Mouse (Mus musculus): ENCODE results near the gene Snapin.

The Snapin gene

DNA sequence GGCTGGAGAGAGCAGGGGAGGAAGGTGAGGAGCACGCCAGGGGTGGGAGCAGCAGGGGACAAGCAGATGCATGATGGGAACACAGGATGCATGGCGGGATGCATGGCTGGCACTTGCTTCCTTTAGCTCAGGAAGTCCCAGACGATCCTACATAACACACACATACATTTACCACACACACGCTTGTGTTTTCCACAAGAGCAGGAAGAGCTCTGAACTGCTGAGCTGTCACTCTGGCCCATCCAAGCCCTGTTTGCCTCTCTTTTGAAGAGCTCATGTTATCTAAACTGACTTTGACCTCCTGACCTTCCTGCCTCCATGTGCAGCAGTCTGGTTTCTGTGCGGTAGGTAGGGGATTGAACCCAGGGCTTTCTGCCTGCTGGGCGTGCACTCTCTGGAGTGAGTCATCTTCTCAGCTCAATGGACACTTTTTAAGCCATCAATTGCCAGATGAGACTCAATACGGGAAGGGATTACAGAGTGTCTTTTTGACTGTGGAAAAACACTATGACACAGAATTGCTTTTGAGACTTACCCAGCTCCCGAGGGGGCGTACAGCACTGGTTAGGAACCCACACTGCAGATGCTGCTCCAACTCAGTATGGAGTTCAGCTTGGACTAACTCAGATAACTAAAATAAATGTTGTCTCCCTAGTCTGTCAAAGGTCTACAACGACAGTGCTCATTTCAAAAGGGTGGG is 39.3 kb downstream of the Snapin start:
- no peak for DNase-seq

DNA sequence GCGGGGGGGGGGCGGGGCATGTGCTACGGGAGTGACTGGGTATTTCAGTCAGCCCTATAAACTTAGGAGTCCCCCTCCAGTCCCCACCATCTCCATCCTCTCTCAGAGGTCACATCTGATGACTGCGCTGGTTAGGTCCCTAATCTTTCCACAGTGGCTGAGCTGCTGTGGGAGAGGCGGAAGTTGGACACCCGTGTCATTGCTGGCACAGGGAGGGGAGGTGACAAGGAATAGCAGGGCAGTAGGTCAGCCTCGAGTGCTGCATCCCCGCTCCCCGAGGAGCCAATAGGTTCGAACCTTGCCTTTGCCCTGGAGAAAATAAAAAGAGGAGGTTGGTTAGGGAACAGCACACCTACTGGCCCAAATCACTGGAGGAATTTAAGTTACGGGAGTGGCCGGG is 40.0 kb downstream of the Snapin start:
- no peak for DNase-seq

DNA sequence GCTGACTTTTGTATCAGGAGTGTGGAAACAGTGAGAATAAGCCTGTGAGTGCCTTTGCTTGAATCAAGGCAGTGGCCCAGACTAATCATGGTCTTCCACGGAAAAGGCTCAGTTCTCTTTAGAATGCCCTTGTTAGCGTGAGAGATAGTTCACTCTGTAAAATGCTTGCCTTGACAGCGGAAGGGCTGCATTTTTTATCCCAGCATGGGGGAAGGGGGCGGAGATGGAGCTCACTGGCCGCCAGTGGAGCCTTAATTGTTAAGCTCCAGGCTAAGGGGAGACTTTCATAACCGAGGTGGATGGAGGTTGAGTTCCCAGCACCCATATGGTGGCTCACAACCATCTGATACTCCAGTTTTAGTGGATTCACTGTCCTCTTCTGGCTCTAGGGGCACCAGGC is 42.2 kb downstream of the Snapin start:
- DNase-seq: no peak

DNA sequence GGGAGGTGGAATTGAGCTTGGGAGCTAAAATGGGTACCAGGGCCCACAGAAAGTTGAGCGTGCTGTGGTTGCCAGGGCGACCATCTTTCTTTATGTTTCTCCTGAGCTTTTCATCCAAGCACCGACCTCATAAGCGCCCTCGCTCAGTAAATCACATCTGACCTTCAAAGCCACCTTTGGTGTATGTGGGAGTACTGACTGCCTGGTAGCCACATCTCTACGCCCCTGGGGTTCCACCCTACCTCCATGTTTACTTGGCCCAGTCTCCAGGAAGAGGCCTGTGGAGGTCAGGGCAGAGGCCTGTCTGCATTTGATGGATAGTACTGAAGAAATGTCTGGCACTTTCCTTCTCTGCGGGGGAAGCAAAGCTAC is 43.7 kb downstream of the Snapin start:
- DNase-seq: no peak

DNA sequence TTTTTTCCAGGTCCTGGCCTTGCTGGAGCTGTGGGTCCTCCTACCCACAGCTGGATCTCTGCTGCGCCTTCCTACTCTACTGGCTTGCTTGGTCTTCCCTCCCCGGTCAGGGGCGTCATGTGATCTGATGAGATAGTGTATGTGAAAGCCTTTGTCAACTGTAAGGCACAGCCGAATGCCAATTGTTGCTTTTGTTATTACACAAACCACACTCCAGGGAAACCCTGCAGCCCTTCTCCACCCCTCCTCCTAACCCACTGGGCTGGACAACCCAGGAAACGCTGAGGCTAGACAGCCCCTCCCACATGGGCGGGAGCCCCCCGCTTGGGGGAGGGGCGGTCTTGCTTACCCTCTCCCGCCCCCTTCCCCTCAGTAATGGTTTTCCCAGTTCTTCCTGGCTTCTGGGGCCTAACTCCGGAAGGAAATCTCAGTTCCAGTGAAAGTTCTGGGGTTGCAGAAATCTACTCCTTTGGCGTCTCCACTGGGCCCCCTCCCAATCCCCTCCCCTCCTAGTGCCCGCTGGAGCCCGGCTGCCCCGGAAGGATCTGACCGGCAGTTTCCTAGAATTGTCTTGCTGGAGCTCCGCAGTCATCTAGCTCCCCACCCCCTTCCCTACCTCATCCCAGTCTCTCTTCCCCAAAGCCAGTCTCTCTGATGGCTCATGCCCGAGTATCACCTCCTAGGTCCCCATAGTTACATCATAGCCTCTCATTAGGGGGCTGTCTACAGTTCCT is 44.3 kb downstream of the Snapin start:
- peak; percentile 94 for DNase-seq

DNA sequence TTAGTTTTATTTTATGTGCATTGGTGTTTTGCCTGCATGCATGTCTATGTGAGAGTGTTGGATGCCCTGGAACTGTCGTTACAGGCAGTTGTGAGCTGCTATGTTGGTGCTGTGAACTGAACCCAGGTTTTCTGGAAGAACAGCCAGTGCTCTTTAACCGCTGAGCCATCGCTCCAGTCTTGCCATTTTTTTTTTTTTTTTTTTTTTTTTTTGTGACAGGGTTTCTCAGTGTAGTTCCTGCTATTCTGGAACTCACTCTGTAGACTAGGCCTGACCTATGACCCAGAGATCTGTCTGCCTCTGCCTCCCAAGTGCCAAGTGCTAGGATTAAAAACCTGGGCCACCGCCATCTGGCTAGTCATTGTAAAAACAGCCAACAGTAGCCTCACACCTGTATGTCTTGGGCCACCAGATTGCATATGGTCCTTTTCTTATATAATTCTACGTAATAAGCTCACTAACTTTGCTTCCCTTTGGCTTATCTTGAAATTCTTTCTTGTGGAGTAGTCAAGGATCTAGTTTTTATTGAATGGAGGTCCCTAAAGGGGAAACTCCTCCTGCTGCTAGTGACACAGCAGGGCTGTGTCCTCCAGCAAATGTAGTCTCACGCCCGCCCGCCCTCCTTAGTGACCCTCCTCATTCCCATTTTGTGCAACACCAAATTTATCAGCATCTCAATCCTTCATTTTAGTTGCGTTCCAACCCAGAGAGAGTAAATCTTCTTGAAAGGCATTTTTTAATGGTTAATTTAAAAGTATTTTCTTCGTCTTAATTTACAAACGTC is 45.2 kb downstream of the Snapin start:
- DNase-seq: no peak

DNA sequence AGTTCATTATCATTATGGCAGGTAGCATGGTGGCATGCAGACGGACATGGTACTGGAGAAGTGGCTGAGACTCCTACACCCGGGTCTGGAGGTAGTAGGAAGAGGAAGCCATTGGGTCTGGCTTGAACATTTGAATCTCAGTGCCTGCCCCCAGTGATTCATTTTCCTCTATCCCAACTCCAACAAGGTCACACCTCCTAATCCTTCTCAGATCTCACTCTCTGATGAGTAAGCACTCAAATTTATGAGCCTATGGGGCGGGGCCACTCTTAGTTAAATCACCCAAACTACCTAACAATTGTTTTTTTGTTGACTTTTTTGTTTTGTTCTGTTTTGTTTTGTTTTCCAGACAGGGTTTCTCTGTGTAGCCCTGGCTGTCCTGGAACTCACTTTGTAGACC is 46.9 kb downstream of the Snapin start:
- DNase-seq: no peak

DNA sequence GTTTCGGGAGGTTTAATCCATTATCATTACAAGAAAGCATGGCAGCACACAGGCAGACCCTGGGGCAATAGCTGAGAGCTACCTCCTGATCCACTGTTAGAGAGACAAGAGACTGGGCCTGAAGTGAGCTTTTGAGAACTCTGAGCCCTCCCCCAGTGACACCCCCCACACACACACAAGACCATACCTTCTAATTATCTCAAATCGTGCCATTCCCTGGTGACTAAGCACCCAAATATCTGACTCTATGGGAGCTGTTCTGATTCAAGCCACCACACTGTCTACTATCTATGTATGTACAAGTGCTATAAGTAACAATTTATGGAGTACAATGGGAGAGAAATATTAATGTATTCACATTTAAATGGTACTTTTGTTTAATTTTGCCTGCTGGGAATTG is 50.1 kb downstream of the Snapin start:
- DNase-seq: no peak

All from retina, postnatal 1 day (tissue).